ENCODE assay signal across 18 mouse cellular contexts in the genomic region with DNA sequence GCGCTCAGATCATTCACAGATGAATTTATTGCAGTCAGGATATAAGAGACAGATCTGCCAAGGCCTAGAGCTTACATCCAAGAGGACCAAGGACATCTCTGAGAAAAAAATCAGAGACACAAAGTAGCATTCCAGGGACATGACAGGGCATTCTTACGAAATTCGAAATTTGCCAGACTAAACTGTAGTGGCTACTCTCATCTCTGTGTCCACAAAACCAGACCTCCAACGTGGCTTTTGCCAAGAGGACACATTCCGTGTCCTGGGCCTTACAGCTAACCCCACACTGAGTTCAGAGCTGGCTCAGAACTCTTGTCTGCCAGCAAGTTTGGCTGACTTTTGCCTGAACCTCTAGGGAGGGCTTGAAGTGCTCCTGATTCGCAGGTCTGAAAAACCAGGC. TPM values are rescaled to one million over a fixed set of nuclear protein-coding genes. Genes with fewer than 3 reads are reported as not detected.
DNase-seq lines count a peak whose midpoint lies in the region; ATAC-seq and TF ChIP-seq lines count a peak whose summit lies in the region.
"Had no signal": no experiment of that assay in that cellular context is flagged by ENCODE, and none has a peak within 500 bp of the region (broad histone marks: within the 10 kb centered on the region; RNA-seq: fewer than 3 reads in every experiment).

No protein-coding gene starts in this region.

- ATAC-seq in frontal cortex, adult (ENCODE audit: low TSS enrichment) = no peak
- ATAC-seq: forebrain, embryonic 15.5 days; midbrain, embryonic 16.5 days had no signal

- H3K36me3 ChIP-seq in liver, adult 2 months (ENCODE audit: control insufficient read depth, insufficient read depth, low read length) = no peaks in the 10 kb centered on the region
- H3K36me3 ChIP-seq: forebrain, embryonic 15.5 days had no signal

- no peak for TF ChIP-seq POLR2A in liver, adult 2 months (IDR thresholded peaks at IDR 0.05; ENCODE audit: extremely low read depth, insufficient read depth, low read length)

- no peaks in the 10 kb centered on the region for H3K27me3 ChIP-seq in liver, adult 2 months (ENCODE audit: control insufficient read depth, insufficient read depth, low read length)
- H3K27me3 ChIP-seq: forebrain, embryonic 15.5 days had no signal

- no peaks in the 10 kb centered on the region for H3K79me2 ChIP-seq in liver, adult 2 months (ENCODE audit: control insufficient read depth, insufficient read depth, low read length)

- H3K4me1 ChIP-seq in liver, adult 2 months (ENCODE audit: control insufficient read depth, insufficient read depth, low read length) = no peaks in the 10 kb centered on the region

- H3K27ac ChIP-seq in liver, adult 2 months (replicated peaks; ENCODE audit: insufficient read depth, low read depth, low read length) = no peak overlapping the region
- H3K27ac ChIP-seq: forebrain, embryonic 15.5 days; limb, embryonic 10.5 days; liver, embryonic 14.5 days had no signal

- H3K9ac ChIP-seq in liver, adult 2 months (ENCODE audit: low read depth, low read length) = no peak overlapping the region
- H3K9ac ChIP-seq: forebrain, embryonic 15.5 days; liver, embryonic 14.5 days had no signal

- peak; percentile 62 for DNase-seq in adrenal gland, adult 8-10 months
- DNase-seq in adrenal gland, postnatal 25 days = no peak
- DNase-seq in liver, adult 2 months (ENCODE audit: extremely low read depth, low read depth, low spot score) = peak; percentile 38
- no peak for DNase-seq in liver
- DNase-seq in heart, postnatal 10 days = peak; percentile 32 to 38
- DNase-seq in lung, postnatal 25 days (ENCODE audit: low spot score) = peak; percentile 42
- DNase-seq in cerebellum, adult 8-10 months = no peak
- DNase-seq: B cell, adult 2 months; cerebellum, adult 11-12 months; kidney, adult 9 months; right cerebral cortex, postnatal 25 days; thymus, adult 18-20 months had no signal

- intact Hi-C loops in heart, postnatal 10 days (cut with DNase I) = no loop called here

- H3K4me3 ChIP-seq in liver, adult 2 months (ENCODE audit: insufficient read depth, low read depth, low read length) = no peak overlapping the region
- H3K4me3 ChIP-seq: forebrain, embryonic 15.5 days; limb, embryonic 10.5 days; megakaryocyte, embryonic 14.5 days had no signal

- 55% methylated on average over 6 of the region's 6 CpGs for WGBS in liver, adult 2 months

- no peak for TF ChIP-seq CTCF in liver, adult 2 months (IDR thresholded peaks at IDR 0.05; ENCODE audit: low read depth, low read length)

RNA-seq across cellular contexts. Expression of gene Ctdspl, which starts 40.5 kb away (rescaled TPM):
- total RNA-seq in adrenal gland, adult 8-10 months (2022) = 10 to 100 TPM; 22.0 to 35.1 (median 28.0) TPM
- total RNA-seq in adrenal gland, postnatal 25 days (2021) = 27.2 and 31.3 TPM in 2 replicates
- total RNA-seq in liver, adult 2 months (2014; rRNA removed) = 2.5 and 4.0 TPM in 2 replicates
- polyA plus RNA-seq in liver, adult 2 months (2012; rRNA removed) = 2.8 and 3.5 TPM in 2 replicates
- total RNA-seq in heart, postnatal 10 days (2021) = 10 to 100 TPM; 16.0 to 17.5 TPM

Comparison
In these comparisons a context has a peak if more than half of its experiments do, and no peak if none do; other contexts are left out.
1. DNase-seq: peak in adrenal gland, adult 8-10 months (single experiment), liver, adult 2 months (single experiment), heart, postnatal 10 days (2 of 2) and lung, postnatal 25 days (single experiment); none in adrenal gland, postnatal 25 days (single experiment), liver (single experiment) and cerebellum, adult 8-10 months (single experiment).